Mouse (Mus musculus) kidney, postnatal 0 days (tissue): Measurements from ENCODE around the gene Creb5. TPM values are rescaled to one million over a fixed set of nuclear protein-coding genes. Genes with fewer than 3 reads are reported as not detected.

ENCODE experiments used
- ATAC-seq: fragments of 200-750 bp; cut with Nextera tagmentation; replicated peaks from 2 replicates; pipeline ENCODE4 v1.8.0; 2017; ENCODE audit warnings: low read depth, moderate number of reproducible peaks, moderate TSS enrichment, moderate library complexity; ENCODE audit not compliant: low FRiP score
- DNase-seq: peaks from one replicate; pipeline ENCODE4 v3.0.0-alpha.2; 2016; ENCODE audit warnings: low spot score
- H3K27ac ChIP-seq: fragments of 300-500 bp; sonication (generic); 2 replicates; pipeline ENCODE4 v1.5.1; 2014; ENCODE audit warnings: mild to moderate bottlenecking
- H3K27me3 ChIP-seq: fragments of 300-500 bp; sonication (generic); 2 replicates; pipeline ENCODE4 v1.6.1; 2014; ENCODE audit warnings: low read length, mixed read lengths; ENCODE audit not compliant: insufficient read depth
- H3K36me3 ChIP-seq: fragments of 300-500 bp; sonication (generic); 2 replicates; pipeline ENCODE4 v1.6.1; 2014; ENCODE audit warnings: low read length, mixed read lengths; ENCODE audit not compliant: insufficient read depth
- H3K4me1 ChIP-seq: fragments of 300-500 bp; sonication (generic); replicated peaks from 2 replicates; pipeline ENCODE4 v1.6.1; 2014; ENCODE audit warnings: antibody characterized with exemption, low read length, mixed read lengths; ENCODE audit not compliant: insufficient read depth
- H3K4me2 ChIP-seq: fragments of 300-500 bp; sonication (generic); 2 replicates; pipeline ENCODE4 v1.6.1; 2014; ENCODE audit warnings: mild to moderate bottlenecking, low read length, moderate library complexity, mixed read lengths
- H3K4me3 ChIP-seq: fragments of 300-500 bp; sonication (generic); replicated peaks from 2 replicates; pipeline ENCODE4 v1.5.1; 2014; ENCODE audit warnings: low read depth, low read length
- H3K9ac ChIP-seq: fragments of 300-500 bp; sonication (generic); 2 replicates; pipeline ENCODE4 v1.6.1; 2014; ENCODE audit warnings: low read depth, low read length
- H3K9me3 ChIP-seq: fragments of 300-500 bp; sonication (generic); replicated peaks from 2 replicates; pipeline ENCODE4 v1.6.1; 2016; ENCODE audit warnings: low read length, inconsistent platforms, mixed read lengths
- CTCF ChIP-seq: IDR thresholded peaks from 2 replicates; pipeline ENCODE4 v1.5.1; 2016; ENCODE audit warnings: antibody characterized with exemption, low read depth, mild to moderate bottlenecking, moderate library complexity
- WGBS: fragments of 180-500 bp; shearing (Covaris S2); extraction: QIAGEN DNeasy Blood & Tissue Kit; methylation state at CpG from one replicate; pipeline ENCODE4 v1.1.7; 2014; 5-methylcytosine and 5-hydroxymethylcytosine counted together
- polyA plus RNA-seq: library from polyadenylated mRNA; unstranded; fragments of >200 nt; fragmentation: Nextera tagmentation; extraction: Ambion mirVana; gene quantifications from 2 replicates; pipeline ENCODE4 v1.2.1, GENCODE M21; 2015

Creb5 gene
- polyA plus RNA-seq, 1 experiment from 2014 or later, result 1.6 TPM

DNA sequence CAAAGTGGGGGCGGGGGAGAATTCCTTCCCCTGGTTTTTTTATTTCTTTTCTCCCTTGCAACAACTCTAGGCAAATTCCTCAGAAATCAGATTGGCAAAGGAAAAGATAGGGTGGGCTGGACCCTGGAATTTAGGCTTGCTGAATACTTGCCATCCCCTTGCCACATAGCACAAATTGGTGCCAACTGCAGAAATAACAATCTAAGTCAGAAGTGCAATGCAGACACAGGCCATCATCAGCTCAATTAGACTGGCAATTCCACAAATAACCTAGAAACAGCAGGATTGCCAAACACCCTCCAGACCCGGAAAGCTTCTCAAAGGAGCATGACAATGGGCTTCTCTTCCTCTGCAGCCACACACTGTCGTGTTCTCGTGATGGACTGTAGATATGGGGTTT is 15.4 kb upstream of the Creb5 start:
- no peak for TF ChIP-seq CTCF

DNA sequence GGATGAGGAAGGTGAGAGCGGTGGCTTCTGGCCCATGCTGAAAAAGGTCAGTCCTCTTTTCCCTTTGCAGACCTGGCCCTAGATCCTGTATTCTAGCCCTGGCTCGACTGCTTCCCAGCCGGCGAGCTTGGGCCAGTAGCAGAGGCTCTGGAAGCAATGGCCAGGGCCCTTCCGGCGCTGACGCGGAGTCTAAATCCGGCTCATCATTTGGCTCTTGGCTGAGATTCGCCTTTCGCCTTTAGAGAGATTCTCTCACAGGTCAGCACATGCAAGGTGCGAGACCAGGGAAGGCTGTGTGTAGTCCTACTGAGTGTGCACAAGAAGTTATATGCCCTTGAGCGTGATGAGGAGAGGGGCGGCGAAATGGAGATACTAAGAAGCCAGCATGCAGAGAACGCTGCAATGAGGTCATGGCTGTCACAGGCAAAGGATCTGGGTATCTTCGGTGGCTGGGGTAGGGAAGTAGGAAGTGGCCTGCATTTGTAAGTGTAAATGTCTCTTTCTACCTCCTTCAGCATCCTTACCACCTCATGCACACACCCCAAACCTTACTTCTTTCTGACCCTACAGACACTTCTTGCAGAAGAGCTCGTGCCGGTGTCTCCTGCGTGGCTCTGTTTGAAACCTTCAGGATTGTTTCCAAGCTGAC is 557 bp upstream of the Creb5 start:
- no peak for TF ChIP-seq CTCF
- no peak overlapping the region for H3K9ac ChIP-seq
- H3K27me3 ChIP-seq, result peaks cover 36% of the 10 kb centered on the region
- peak overlapping the region; percentile 53 for H3K4me3 ChIP-seq
- peak; percentile 47; the same call in 1 of the 2 replicates for ATAC-seq
- 6% methylated on average over 20 of the region's 20 CpGs for WGBS
- H3K9me3 ChIP-seq, result no peaks in the 10 kb centered on the region
- H3K4me2 ChIP-seq, result peak overlapping the region; percentile 89
- peaks cover 6% of the 10 kb centered on the region for H3K4me1 ChIP-seq
- H3K36me3 ChIP-seq, result no peaks in the 10 kb centered on the region
- no peak for DNase-seq
- no peak overlapping the region for H3K27ac ChIP-seq

More for the DNA sequence above, 15.4 kb upstream of the Creb5 start:
- WGBS, result 58% methylated on average over 4 of the region's 4 CpGs
- H3K27ac ChIP-seq, result no peak overlapping the region
- H3K4me3 ChIP-seq, result no peak overlapping the region
- no peaks in the 10 kb centered on the region for H3K9me3 ChIP-seq
- no peaks in the 10 kb centered on the region for H3K36me3 ChIP-seq
- no peak overlapping the region for H3K4me2 ChIP-seq
- H3K9ac ChIP-seq, result no peak overlapping the region
- ATAC-seq (no peak), DNase-seq (no peak)
- no peaks in the 10 kb centered on the region; the same call in 1 of the 2 replicates for H3K4me1 ChIP-seq
- no peaks in the 10 kb centered on the region for H3K27me3 ChIP-seq

DNA sequence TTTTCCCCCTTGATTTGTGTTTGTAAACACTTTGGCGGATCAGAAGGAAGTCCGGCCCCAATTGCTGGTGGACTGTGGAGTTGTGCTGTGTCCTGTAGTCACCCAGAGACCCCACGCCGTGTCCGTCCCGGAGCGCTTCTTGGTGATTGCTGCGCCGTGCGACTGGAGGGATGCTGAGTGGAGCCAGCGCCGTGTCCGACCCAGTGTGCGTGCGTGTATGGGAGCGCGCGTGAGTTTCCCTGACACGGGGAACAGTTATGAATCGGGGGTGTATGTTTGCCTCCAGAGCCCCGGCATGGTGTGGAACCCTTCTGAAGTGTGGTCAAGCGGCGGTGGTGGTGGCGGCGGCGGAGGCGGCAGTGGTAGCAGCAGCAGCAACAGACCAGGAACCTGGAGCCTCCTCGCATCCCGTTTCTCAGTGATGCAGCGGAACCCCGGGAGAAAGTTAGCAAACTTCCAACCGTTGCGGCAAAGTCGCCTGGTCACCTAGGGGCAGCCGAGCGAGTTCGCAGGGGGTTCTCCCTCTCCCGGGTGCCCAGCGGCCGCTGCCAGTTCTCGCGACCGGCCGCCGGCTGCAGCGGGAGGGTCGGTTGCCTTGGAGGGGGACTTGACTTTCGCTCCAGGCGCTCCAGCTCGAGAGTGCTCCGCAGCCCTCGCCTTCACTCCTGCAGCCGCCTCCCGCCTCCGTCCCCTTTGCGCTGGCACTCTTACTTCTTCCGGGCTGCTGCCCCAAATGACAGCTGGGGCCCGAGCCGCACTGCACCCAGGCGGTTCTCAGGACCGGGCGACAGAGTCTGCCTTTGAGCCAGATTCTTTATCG is 702 bp downstream of the Creb5 start:
- Histone ChIP-seq H3K4me1 (peaks cover 6% of the 10 kb centered on the region), H3K27ac (no peak overlapping the region), H3K4me3 (peak overlapping the region; percentile 53), H3K27me3 (peaks cover 36% of the 10 kb centered on the region), H3K4me2 (peak overlapping the region; percentile 89), H3K9me3 (no peaks in the 10 kb centered on the region), H3K9ac (peak overlapping the region; percentile 53), H3K36me3 (no peaks in the 10 kb centered on the region)
- DNase-seq (peak; percentile 50), ATAC-seq (no peak)
- TF ChIP-seq CTCF, result no peak
- under 1% methylated on average over 57 of the region's 63 CpGs for WGBS

DNA sequence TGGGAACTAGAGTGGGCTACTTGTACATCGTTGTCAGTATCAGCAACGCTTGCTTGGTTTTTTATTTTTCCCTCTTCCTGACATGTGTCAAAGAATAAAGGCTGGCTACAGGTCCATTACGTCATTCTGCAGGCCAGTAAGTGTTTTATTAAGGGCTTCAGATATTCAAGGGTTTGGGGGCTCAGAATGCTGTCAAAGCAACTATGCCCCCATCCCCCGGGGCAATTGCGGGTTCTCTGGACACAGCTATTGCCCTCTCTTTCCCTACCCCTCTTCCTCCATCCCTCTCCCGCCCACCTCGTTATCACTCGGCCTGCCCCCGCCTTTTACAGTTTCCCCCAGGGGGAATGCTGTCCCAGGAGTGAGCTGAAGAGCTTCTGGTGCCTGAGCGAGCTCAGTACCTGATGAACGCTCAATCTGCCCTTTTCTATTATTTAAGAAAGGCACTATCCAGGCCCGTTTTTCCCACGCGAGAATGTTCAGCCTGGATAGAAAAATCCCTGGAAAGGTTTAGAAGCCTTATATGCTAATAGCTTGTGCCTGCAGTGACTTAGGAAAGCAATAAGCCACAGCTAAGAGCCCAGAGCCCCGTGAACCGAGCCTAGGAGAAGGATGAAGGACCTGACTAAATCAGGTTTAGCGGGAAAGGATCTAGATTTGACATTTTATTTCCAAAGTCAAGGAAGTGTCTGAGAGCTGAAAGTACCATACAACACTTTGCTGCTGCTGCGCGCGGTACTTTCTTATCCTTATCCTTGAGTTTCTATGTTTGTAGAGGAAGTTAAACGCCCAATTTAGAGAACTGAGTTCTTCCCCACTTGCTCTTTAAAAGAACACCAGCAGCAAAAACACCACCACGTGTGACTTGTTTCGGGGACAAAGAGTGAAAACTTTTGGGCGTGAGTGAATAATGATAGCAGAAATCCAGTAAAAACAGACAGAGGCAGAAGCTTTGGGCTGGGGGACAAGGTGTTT is 1.8 kb downstream of the Creb5 start:
- no peak for TF ChIP-seq CTCF
- DNase-seq, result no peak
- Histone ChIP-seq H3K9me3 (no peaks in the 10 kb centered on the region), H3K27me3 (peaks cover 36% of the 10 kb centered on the region), H3K4me1 (peaks cover 6% of the 10 kb centered on the region), H3K4me3 (peak overlapping the region; percentile 53), H3K9ac (no peak overlapping the region), H3K4me2 (peak overlapping the region; percentile 89), H3K36me3 (no peaks in the 10 kb centered on the region), H3K27ac (no peak overlapping the region)
- no peak for ATAC-seq
- 5% methylated on average over 24 of the region's 24 CpGs for WGBS

DNA sequence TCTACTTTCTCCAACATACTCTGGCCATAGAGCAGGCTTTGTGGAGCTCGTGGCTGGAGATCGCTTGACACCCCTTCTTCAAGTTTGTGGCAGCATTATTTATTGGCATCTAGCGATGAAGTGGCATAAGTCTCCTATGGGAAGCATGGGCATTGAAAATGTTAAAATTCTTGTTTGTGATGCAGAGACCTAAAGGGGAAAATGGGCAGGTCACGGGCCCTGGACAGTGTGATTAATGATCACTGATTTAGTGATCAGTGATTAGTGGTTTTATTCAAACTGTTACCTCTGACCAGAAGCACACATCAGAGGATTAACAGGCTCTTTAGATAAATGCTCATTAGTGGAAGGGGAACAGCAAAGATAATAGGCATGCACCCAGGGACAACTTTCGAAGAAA is 2.6 kb downstream of the Creb5 start:
- DNase-seq (no peak), ATAC-seq (no peak)
- TF ChIP-seq CTCF, result no peak
- no peak overlapping the region for H3K9ac ChIP-seq
- H3K4me1 ChIP-seq, result peaks cover 6% of the 10 kb centered on the region
- no peak overlapping the region for H3K27ac ChIP-seq
- peaks cover 35% of the 10 kb centered on the region for H3K27me3 ChIP-seq
- H3K4me2 ChIP-seq, result no peak overlapping the region
- no peaks in the 10 kb centered on the region for H3K36me3 ChIP-seq
- WGBS, result 23% methylated on average over 5 of the region's 5 CpGs
- no peaks in the 10 kb centered on the region for H3K9me3 ChIP-seq
- no peak overlapping the region for H3K4me3 ChIP-seq
